Mouse (Mus musculus) MEL (cell line): ENCODE data around the gene Shisa6. TPM values are rescaled to one million over a fixed set of nuclear protein-coding genes. Genes with fewer than 3 reads are reported as not detected.
"Not testable (repeated sequence)": the region's sequence is repeated elsewhere in the genome, so short reads cannot be mapped to it uniquely, and the experiment has no call there.

Source experiments
- DNase-seq: peaks from one replicate; pipeline ENCODE4 v3.0.0; 2011; ENCODE audit warnings: low read depth, low spot score
- H3K27ac ChIP-seq: 2 replicates; pipeline ENCODE4 v1.5.1; 2012; ENCODE audit warnings: low read depth, mild to moderate bottlenecking, control low read depth, low read length, moderate library complexity; ENCODE audit not compliant: control insufficient read depth
- H3K27me3 ChIP-seq, 2 experiments: fragments of 150-350 bp in 1 of 2; sonication (generic) in 1 of 2; 2 replicates each; pipeline ENCODE4 v1.6.1; 2012; ENCODE audit warnings: low read length in 2 of 2, mild to moderate bottlenecking in 2 of 2, improper control_type of control experiment in 1 of 2, moderate library complexity in 1 of 2; ENCODE audit not compliant: insufficient read depth in 2 of 2, control insufficient read depth in 1 of 2
- H3K36me3 ChIP-seq, 2 experiments: 2 replicates each; pipeline ENCODE4 v1.6.1; 2012 to 2014; ENCODE audit warnings: low read length in 2 of 2, improper control_type of control experiment in 1 of 2, inconsistent platforms in 1 of 2, mild to moderate bottlenecking in 1 of 2; ENCODE audit not compliant: insufficient read depth in 2 of 2, control insufficient read depth in 1 of 2
- H3K4me1 ChIP-seq, 2 experiments: fragments of 150-350 bp in 1 of 2; sonication (generic) in 1 of 2; 2 replicates each; pipeline ENCODE4 v1.6.1; 2012; ENCODE audit warnings: low read length in 2 of 2, improper control_type of control experiment in 1 of 2, mild to moderate bottlenecking in 1 of 2; ENCODE audit not compliant: insufficient read depth in 2 of 2, control insufficient read depth in 1 of 2
- H3K4me3 ChIP-seq, 2 experiments: fragments of 150-350 bp in 1 of 2; sonication (generic) in 1 of 2; 2 replicates each; pipeline ENCODE4 v1.5.1; 2012; ENCODE audit warnings: low read depth in 2 of 2, low read length in 2 of 2, mild to moderate bottlenecking in 2 of 2, moderate library complexity in 2 of 2, control low read depth in 1 of 2, improper control_type of control experiment in 1 of 2; ENCODE audit not compliant: control insufficient read depth in 1 of 2, insufficient read depth in 1 of 2
- H3K79me2 ChIP-seq: 2 replicates; pipeline ENCODE4 v1.6.1; 2012; ENCODE audit warnings: mild to moderate bottlenecking, low read length, moderate library complexity; ENCODE audit not compliant: control insufficient read depth, poor library complexity, insufficient read depth
- H3K9ac ChIP-seq: 2 replicates; pipeline ENCODE4 v1.6.1; 2012; ENCODE audit warnings: low read depth, mild to moderate bottlenecking, control low read depth, low read length, moderate library complexity; ENCODE audit not compliant: control insufficient read depth, poor library complexity, severe bottlenecking
- H3K9me3 ChIP-seq: fragments of 150-350 bp; sonication (generic); replicated peaks from 2 replicates; pipeline ENCODE4 v1.6.1; 2012; ENCODE audit warnings: mild to moderate bottlenecking, low read length, improper control_type of control experiment, moderate library complexity; ENCODE audit not compliant: insufficient read depth
- BHLHE40 ChIP-seq: IDR thresholded peaks from 2 replicates; pipeline ENCODE4 v1.6.1; 2012; ENCODE audit warnings: low read depth, mild to moderate bottlenecking, inconsistent platforms, low read length, improper control_type of control experiment, borderline replicate concordance
- GABPA ChIP-seq: IDR thresholded peaks from 2 replicates; pipeline ENCODE4 v1.6.1; 2012; ENCODE audit warnings: low read depth, mild to moderate bottlenecking, inconsistent platforms, low read length, improper control_type of control experiment, moderate library complexity
- MAFK ChIP-seq: IDR thresholded peaks from 2 replicates; pipeline ENCODE4 v1.6.1; 2011; ENCODE audit warnings: low read depth, mild to moderate bottlenecking, low read length, improper control_type of control experiment, borderline replicate concordance
- MAX ChIP-seq: IDR thresholded peaks from 2 replicates; pipeline ENCODE4 v1.6.1; 2011; ENCODE audit warnings: low read length, improper control_type of control experiment
- MYC ChIP-seq: IDR thresholded peaks from 2 replicates; pipeline ENCODE4 v1.6.1; 2011; ENCODE audit warnings: low read depth, mild to moderate bottlenecking, low read length, improper control_type of control experiment, moderate library complexity
- NELFE ChIP-seq: IDR thresholded peaks from 2 replicates; pipeline ENCODE4 v1.6.1; 2011; ENCODE audit warnings: low read depth, low read length, improper control_type of control experiment
- POLR2AphosphoS2 ChIP-seq: IDR thresholded peaks from 2 replicates; pipeline ENCODE4 v1.6.1; 2011; ENCODE audit warnings: low read length, improper control_type of control experiment
- POLR2AphosphoS5 ChIP-seq: IDR thresholded peaks from 2 replicates; pipeline ENCODE4 v1.6.1; 2012; ENCODE audit warnings: low read depth, borderline replicate concordance, mild to moderate bottlenecking, inconsistent platforms, low read length, moderate library complexity, mixed read lengths
- RAD21 ChIP-seq: IDR thresholded peaks from 2 replicates; pipeline ENCODE4 v1.6.1; 2011; ENCODE audit warnings: mild to moderate bottlenecking, low read depth, low read length, improper control_type of control experiment
- RCOR1 ChIP-seq: IDR thresholded peaks from 2 replicates; pipeline ENCODE4 v1.6.1; 2012; ENCODE audit warnings: low read depth, mild to moderate bottlenecking, inconsistent platforms, low read length, improper control_type of control experiment
- SMC3 ChIP-seq: IDR thresholded peaks from 2 replicates; pipeline ENCODE4 v1.6.1; 2011; ENCODE audit warnings: low read depth, low read length, improper control_type of control experiment
- TCF12 ChIP-seq: IDR thresholded peaks from 2 replicates; pipeline ENCODE4 v1.6.1; 2014; ENCODE audit warnings: low read depth, mild to moderate bottlenecking, inconsistent platforms, low read length, improper control_type of control experiment, moderate library complexity
- UBTF ChIP-seq: IDR thresholded peaks from 2 replicates; pipeline ENCODE4 v1.6.1; 2012; ENCODE audit warnings: low read depth, mild to moderate bottlenecking, inconsistent platforms, low read length, improper control_type of control experiment, moderate library complexity, borderline replicate concordance; ENCODE audit not compliant: insufficient read depth
- USF1 ChIP-seq: IDR thresholded peaks from 2 replicates; pipeline ENCODE4 v1.6.1; 2014; ENCODE audit warnings: low read depth, mild to moderate bottlenecking, inconsistent platforms, low read length, improper control_type of control experiment, moderate library complexity
- USF2 ChIP-seq, 2 experiments: IDR thresholded peaks; 2 replicates each; pipeline ENCODE4 v1.6.1; 2011 to 2012; ENCODE audit warnings: improper control_type of control experiment in 2 of 2, low read length in 2 of 2, borderline replicate concordance in 1 of 2, inconsistent platforms in 1 of 2, low read depth in 1 of 2, mild to moderate bottlenecking in 1 of 2; ENCODE audit not compliant: insufficient read depth in 1 of 2
- ZC3H11A ChIP-seq: IDR thresholded peaks from 2 replicates; pipeline ENCODE4 v1.6.1; 2012; ENCODE audit warnings: low read depth, mild to moderate bottlenecking, inconsistent platforms, low read length, improper control_type of control experiment
- ZKSCAN1 ChIP-seq: IDR thresholded peaks from 2 replicates; pipeline ENCODE4 v1.6.1; 2012; ENCODE audit warnings: low read depth, mild to moderate bottlenecking, inconsistent platforms, low read length, improper control_type of control experiment, moderate library complexity
- ZMIZ1 ChIP-seq: IDR thresholded peaks from 2 replicates; pipeline ENCODE4 v1.6.1; 2012; ENCODE audit warnings: low read depth, mild to moderate bottlenecking, inconsistent platforms, low read length, improper control_type of control experiment, moderate library complexity
- ZNF384 ChIP-seq: IDR thresholded peaks from 2 replicates; pipeline ENCODE4 v1.6.1; 2012; ENCODE audit warnings: low read depth, mild to moderate bottlenecking, inconsistent platforms, low read length, improper control_type of control experiment
- polyA plus RNA-seq, 2 experiments: library from polyadenylated mRNA; stranded (reverse) in 1 of 2; unstranded in 1 of 2; fragments of >175 nt in 1 of 2; fragments of >200 nt in 1 of 2; gene quantifications; 2 replicates each; pipeline versions ENCODE4 v1.2.1 to v1.2.4; 2012; ENCODE audit warnings: low replicate concordance in 2 of 2, low read depth in 1 of 2; ENCODE audit not compliant: insufficient read length in 2 of 2, insufficient read depth in 1 of 2, missing spikeins in 1 of 2
- total RNA-seq: library from RNA; depleted of rRNA; stranded (reverse); fragments of 300-350 nt; gene quantifications from 2 replicates; pipeline ENCODE4 v1.2.3, GENCODE M21; 2012

The Shisa6 gene
- total and polyA plus RNA-seq, 3 experiments: not detected

- H3K4me1 ChIP-seq: no peaks in the 10 kb centered on the region
- no peak overlapping the region for H3K4me3 ChIP-seq
- no peak overlapping the region for H3K9ac ChIP-seq
- no peak for DNase-seq
- no peaks in the 10 kb centered on the region for H3K9me3 ChIP-seq
- H3K27ac ChIP-seq: no peak overlapping the region
- no peak for TF ChIP-seq MYC
- H3K36me3 ChIP-seq: no peaks in the 10 kb centered on the region
- no peaks in the 10 kb centered on the region for H3K79me2 ChIP-seq
- H3K27me3 ChIP-seq: peaks cover 0 to 2% of the 10 kb centered on the region in 2 experiments; a peak in 1 of 4 replicates
These were observed 107.5 kb downstream of the Shisa6 start for GRCm38 (mm10) chr11:66418216-66418615.

GRCm38 (mm10) chr11:66408721-66409120 lies 117.0 kb downstream of the Shisa6 start:
- H3K27me3 ChIP-seq, H3K79me2 ChIP-seq, H3K27ac ChIP-seq, H3K36me3 ChIP-seq, H3K4me3 ChIP-seq, H3K9ac ChIP-seq, DNase-seq, H3K4me1 ChIP-seq, H3K9me3 ChIP-seq: not testable (repeated sequence)

GRCm38 (mm10) chr11:66400036-66400435 lies 125.7 kb downstream of the Shisa6 start:
- Histone ChIP-seq H3K4me1 (no peaks in the 10 kb centered on the region), H3K9me3 (no peaks in the 10 kb centered on the region), H3K79me2 (no peaks in the 10 kb centered on the region), H3K9ac (no peak overlapping the region), H3K36me3 (no peaks in the 10 kb centered on the region), H3K4me3 (no peak overlapping the region), H3K27me3 (no peaks in the 10 kb centered on the region), H3K27ac (no peak overlapping the region)
- TF ChIP-seq ZKSCAN1 (no peak), USF1 (no peak), ZC3H11A (no peak), UBTF (no peak), MAFK (no peak)
- no peak for DNase-seq

- no peaks in the 10 kb centered on the region for H3K4me1 ChIP-seq
These were observed 138.2 kb downstream of the Shisa6 start for GRCm38 (mm10) chr11:66387561-66387960.

More at GRCm38 (mm10) chr11:66387561-66387960, 138.2 kb downstream of the Shisa6 start:
- no peak for DNase-seq
- Histone ChIP-seq H3K27me3 (no peaks in the 10 kb centered on the region), H3K9ac (no peak overlapping the region), H3K79me2 (no peaks in the 10 kb centered on the region), H3K9me3 (no peaks in the 10 kb centered on the region; the same call in 1 of the 2 replicates), H3K36me3 (no peaks in the 10 kb centered on the region), H3K27ac (no peak overlapping the region), H3K4me3 (no peak overlapping the region)
- TF ChIP-seq ZKSCAN1 (no peak), GABPA (no peak), RCOR1 (no peak), ZMIZ1 (no peak), SMC3 (no peak), MAX (no peak), POLR2AphosphoS2 (no peak), BHLHE40 (no peak), POLR2AphosphoS5 (no peak), NELFE (no peak), TCF12 (no peak), RAD21 (no peak), USF2 (IDR thresholded peaks at IDR 0.05; ENCODE audit: borderline replicate concordance in 1 of 2, insufficient read depth in 1 of 2, low read depth in 1 of 2, low read length in 2 of 2) (no peak), ZNF384 (no peak)
